Mouse (Mus musculus) limb, embryonic 13.5 days (tissue): Measurements from ENCODE around the gene Dbndd2. TPM values are rescaled to one million over a fixed set of nuclear protein-coding genes. Genes with fewer than 3 reads are reported as not detected.

Experiments used
- ATAC-seq: fragments of 200-750 bp; cut with Nextera tagmentation; 2 replicates; pipeline ENCODE4 v1.8.0; 2017; ENCODE audit warnings: low read depth, moderate number of reproducible peaks, moderate TSS enrichment; ENCODE audit not compliant: low FRiP score
- H3K27ac ChIP-seq: fragments of 300-500 bp; sonication (generic); 2 replicates; pipeline ENCODE4 v1.5.1; 2015; ENCODE audit warnings: inconsistent platforms, mild to moderate bottlenecking, moderate library complexity
- H3K27me3 ChIP-seq: fragments of 300-500 bp; sonication (generic); 2 replicates; pipeline ENCODE4 v1.6.1; 2015; ENCODE audit warnings: mild to moderate bottlenecking, inconsistent platforms
- H3K36me3 ChIP-seq: fragments of 300-500 bp; sonication (generic); 2 replicates; pipeline ENCODE4 v1.6.1; 2015; ENCODE audit warnings: inconsistent platforms, mild to moderate bottlenecking, moderate library complexity
- H3K4me1 ChIP-seq: fragments of 300-500 bp; sonication (generic); 2 replicates; pipeline ENCODE4 v1.6.1; 2015; ENCODE audit warnings: inconsistent platforms
- H3K4me2 ChIP-seq: fragments of 300-500 bp; sonication (generic); replicated peaks from 2 replicates; pipeline ENCODE4 v1.6.1; 2015; ENCODE audit warnings: inconsistent platforms, mild to moderate bottlenecking, moderate library complexity
- H3K4me3 ChIP-seq: fragments of 300-500 bp; sonication (generic); 2 replicates; pipeline ENCODE4 v1.5.1; 2015; ENCODE audit warnings: moderate library complexity, mild to moderate bottlenecking, inconsistent platforms
- H3K9ac ChIP-seq: fragments of 300-500 bp; sonication (generic); 2 replicates; pipeline ENCODE4 v1.6.1; 2015; ENCODE audit warnings: mild to moderate bottlenecking, inconsistent platforms
- H3K9me3 ChIP-seq: fragments of 300-500 bp; sonication (generic); 2 replicates; pipeline ENCODE4 v1.6.1; 2016; ENCODE audit warnings: inconsistent platforms
- WGBS: fragments of 180-500 bp; shearing (Covaris S2); methylation state at CpG from one replicate; pipeline ENCODE4 v1.1.7; 2015; 5-methylcytosine and 5-hydroxymethylcytosine counted together
- polyA plus RNA-seq: library from polyadenylated mRNA; unstranded; fragments of >200 nt; fragmentation: Nextera tagmentation; extraction: Ambion mirVana; gene quantifications from 2 replicates; pipeline ENCODE4 v1.2.1, GENCODE M21; 2015

Dbndd2 gene
- polyA plus RNA-seq, 1 experiment from 2014 or later, result 2.3 TPM

GRCm38 (mm10) chr2:164510621-164511190, 24.8 kb downstream of the Dbndd2 start:
- 28% methylated on average over 5 of the region's 5 CpGs for WGBS
- Histone ChIP-seq H3K4me1 (no peaks in the 10 kb centered on the region), H3K9me3 (no peaks in the 10 kb centered on the region), H3K4me2 (no peak overlapping the region), H3K27me3 (no peaks in the 10 kb centered on the region), H3K9ac (no peak overlapping the region), H3K27ac (no peak overlapping the region), H3K36me3 (peaks cover 22% of the 10 kb centered on the region), H3K4me3 (no peak overlapping the region)
- no peak for ATAC-seq

- H3K27me3 ChIP-seq, result no peaks in the 10 kb centered on the region
- 65% methylated on average over 11 of the region's 14 CpGs for WGBS
- no peak for ATAC-seq
- H3K9ac ChIP-seq, result no peak overlapping the region
- H3K27ac ChIP-seq, result no peak overlapping the region
- peaks cover 6% of the 10 kb centered on the region; the same call in 1 of the 2 replicates for H3K9me3 ChIP-seq
- no peak overlapping the region for H3K4me3 ChIP-seq
- H3K4me1 ChIP-seq, result no peaks in the 10 kb centered on the region
- H3K4me2 ChIP-seq, result no peak overlapping the region
- H3K36me3 ChIP-seq, result peaks cover 6% of the 10 kb centered on the region; the same call in 1 of the 2 replicates
Observed at GRCm38 (mm10) chr2:164512121-164512909, 26.4 kb downstream of the Dbndd2 start.

- Histone ChIP-seq H3K4me2 (no peak overlapping the region), H3K4me1 (peaks cover 5% of the 10 kb centered on the region; the same call in 1 of the 2 replicates), H3K9me3 (peaks cover 6% of the 10 kb centered on the region; the same call in 1 of the 2 replicates), H3K27ac (no peak overlapping the region), H3K36me3 (0 out of 2 replicates have a peak, but pooled peaks cover 6% of the 10 kb centered on the region), H3K4me3 (no peak overlapping the region), H3K27me3 (no peaks in the 10 kb centered on the region), H3K9ac (no peak overlapping the region)
- WGBS, result 75% methylated on average over 8 of the region's 8 CpGs
- no peak for ATAC-seq
Observed at GRCm38 (mm10) chr2:164513389-164513788, 27.5 kb downstream of the Dbndd2 start.

GRCm38 (mm10) chr2:164514916-164515315, 29.0 kb downstream of the Dbndd2 start:
- no peaks in the 10 kb centered on the region for H3K36me3 ChIP-seq
- H3K4me3 ChIP-seq, result no peak overlapping the region
- no peak overlapping the region for H3K27ac ChIP-seq
- no peak overlapping the region for H3K4me2 ChIP-seq
- H3K27me3 ChIP-seq, result no peaks in the 10 kb centered on the region
- ATAC-seq, result no peak
- 84% methylated on average over 3 of the region's 3 CpGs for WGBS
- no peak overlapping the region for H3K9ac ChIP-seq
- H3K4me1 ChIP-seq, result peaks cover 16% of the 10 kb centered on the region
- H3K9me3 ChIP-seq, result peaks cover 6% of the 10 kb centered on the region; the same call in 1 of the 2 replicates

GRCm38 (mm10) chr2:164515897-164516296, 30.0 kb downstream of the Dbndd2 start:
- no peak overlapping the region for H3K9ac ChIP-seq
- H3K27ac ChIP-seq, result no peak overlapping the region
- no peak for ATAC-seq
- H3K36me3 ChIP-seq, result no peaks in the 10 kb centered on the region
- no peak overlapping the region for H3K4me2 ChIP-seq
- no peak overlapping the region for H3K4me3 ChIP-seq
- peaks cover 6% of the 10 kb centered on the region; the same call in 1 of the 2 replicates for H3K9me3 ChIP-seq
- no peaks in the 10 kb centered on the region for H3K27me3 ChIP-seq
- peaks cover 19% of the 10 kb centered on the region for H3K4me1 ChIP-seq
- 81% methylated on average over 9 of the region's 9 CpGs for WGBS

GRCm38 (mm10) chr2:164516592-164516991, 30.7 kb downstream of the Dbndd2 start:
- Histone ChIP-seq H3K4me3 (no peak overlapping the region), H3K36me3 (no peaks in the 10 kb centered on the region), H3K4me1 (peaks cover 21% of the 10 kb centered on the region), H3K9ac (no peak overlapping the region), H3K9me3 (peaks cover 6% of the 10 kb centered on the region; the same call in 1 of the 2 replicates), H3K4me2 (no peak overlapping the region), H3K27me3 (no peaks in the 10 kb centered on the region), H3K27ac (no peak overlapping the region)
- no peak for ATAC-seq
- WGBS, result 82% methylated on average over 11 of the region's 11 CpGs

GRCm38 (mm10) chr2:164517485-164518221, 31.7 kb downstream of the Dbndd2 start:
- H3K27me3 ChIP-seq, result no peaks in the 10 kb centered on the region
- no peak overlapping the region for H3K4me3 ChIP-seq
- no peak overlapping the region for H3K4me2 ChIP-seq
- 38% methylated on average over 9 of the region's 10 CpGs for WGBS
- H3K9me3 ChIP-seq, result peaks cover 6% of the 10 kb centered on the region; the same call in 1 of the 2 replicates
- no peak overlapping the region for H3K9ac ChIP-seq
- peak; percentile 16; the same call in 1 of the 2 replicates for ATAC-seq
- peaks cover 30% of the 10 kb centered on the region for H3K4me1 ChIP-seq
- no peaks in the 10 kb centered on the region for H3K36me3 ChIP-seq
- H3K27ac ChIP-seq, result peak overlapping the region; percentile 88

- ATAC-seq, result peak; percentile 79
- WGBS, result 24% methylated on average over 11 of the region's 11 CpGs
Observed at GRCm38 (mm10) chr2:164518266-164519170, 32.6 kb downstream of the Dbndd2 start.

GRCm38 (mm10) chr2:164519171-164519526, 33.2 kb downstream of the Dbndd2 start:
- peak overlapping the region; percentile 88 for H3K27ac ChIP-seq
- no peaks in the 10 kb centered on the region for H3K36me3 ChIP-seq
- H3K4me3 ChIP-seq, result no peak overlapping the region
- H3K27me3 ChIP-seq, result 0 out of 2 replicates have a peak, but pooled peaks cover 4% of the 10 kb centered on the region
- ATAC-seq, result peak; percentile 58
- H3K9ac ChIP-seq, result no peak overlapping the region
- WGBS, result 30% methylated on average over 6 of the region's 6 CpGs
- peaks cover 11% of the 10 kb centered on the region; the same call in 1 of the 2 replicates for H3K9me3 ChIP-seq
- H3K4me1 ChIP-seq, result peaks cover 30% of the 10 kb centered on the region
- no peak overlapping the region for H3K4me2 ChIP-seq

More at GRCm38 (mm10) chr2:164518266-164519170, 32.6 kb downstream of the Dbndd2 start:
- H3K27me3 ChIP-seq, result 0 out of 2 replicates have a peak, but pooled peaks cover 4% of the 10 kb centered on the region
- peak overlapping the region; percentile 24; the same call in 1 of the 2 replicates for H3K4me2 ChIP-seq
- H3K9ac ChIP-seq, result no peak overlapping the region
- H3K27ac ChIP-seq, result peak overlapping the region; percentile 88
- peaks cover 11% of the 10 kb centered on the region; the same call in 1 of the 2 replicates for H3K9me3 ChIP-seq
- H3K36me3 ChIP-seq, result no peaks in the 10 kb centered on the region
- peaks cover 30% of the 10 kb centered on the region for H3K4me1 ChIP-seq
- no peak overlapping the region for H3K4me3 ChIP-seq

- 13% methylated on average over 3 of the region's 3 CpGs for WGBS
- ATAC-seq, result no peak
- H3K9ac ChIP-seq, result no peak overlapping the region
Observed at GRCm38 (mm10) chr2:164520782-164521181, 34.9 kb downstream of the Dbndd2 start.

GRCm38 (mm10) chr2:164521841-164522240, 35.9 kb downstream of the Dbndd2 start:
- H3K4me2 ChIP-seq, result peak overlapping the region; percentile 37
- ATAC-seq, result no peak
- no peaks in the 10 kb centered on the region for H3K36me3 ChIP-seq
- H3K27ac ChIP-seq, result peak overlapping the region; percentile 12; the same call in 1 of the 2 replicates
- no peak overlapping the region for H3K9ac ChIP-seq
- H3K4me3 ChIP-seq, result no peak overlapping the region
- H3K4me1 ChIP-seq, result peaks cover 30% of the 10 kb centered on the region
- H3K27me3 ChIP-seq, result 0 out of 2 replicates have a peak, but pooled peaks cover 4% of the 10 kb centered on the region
- 11% methylated on average over 11 of the region's 11 CpGs for WGBS
- peaks cover 12% of the 10 kb centered on the region; the same call in 1 of the 2 replicates for H3K9me3 ChIP-seq

More at GRCm38 (mm10) chr2:164520782-164521181, 34.9 kb downstream of the Dbndd2 start:
- H3K36me3 ChIP-seq, result no peaks in the 10 kb centered on the region
- no peak overlapping the region for H3K4me2 ChIP-seq
- peaks cover 11% of the 10 kb centered on the region; the same call in 1 of the 2 replicates for H3K9me3 ChIP-seq
- H3K27me3 ChIP-seq, result 0 out of 2 replicates have a peak, but pooled peaks cover 4% of the 10 kb centered on the region
- H3K4me1 ChIP-seq, result peaks cover 30% of the 10 kb centered on the region
- H3K27ac ChIP-seq, result no peak overlapping the region
- H3K4me3 ChIP-seq, result no peak overlapping the region
